Mouse (Mus musculus): Measurements from ENCODE around the gene Tmem109. TPM values are rescaled to one million over a fixed set of nuclear protein-coding genes. Genes with fewer than 3 reads are reported as not detected.

Tmem109 gene
- polyA plus RNA-seq, 1 experiment from 2014 or later, result 46.2 TPM

DNA sequence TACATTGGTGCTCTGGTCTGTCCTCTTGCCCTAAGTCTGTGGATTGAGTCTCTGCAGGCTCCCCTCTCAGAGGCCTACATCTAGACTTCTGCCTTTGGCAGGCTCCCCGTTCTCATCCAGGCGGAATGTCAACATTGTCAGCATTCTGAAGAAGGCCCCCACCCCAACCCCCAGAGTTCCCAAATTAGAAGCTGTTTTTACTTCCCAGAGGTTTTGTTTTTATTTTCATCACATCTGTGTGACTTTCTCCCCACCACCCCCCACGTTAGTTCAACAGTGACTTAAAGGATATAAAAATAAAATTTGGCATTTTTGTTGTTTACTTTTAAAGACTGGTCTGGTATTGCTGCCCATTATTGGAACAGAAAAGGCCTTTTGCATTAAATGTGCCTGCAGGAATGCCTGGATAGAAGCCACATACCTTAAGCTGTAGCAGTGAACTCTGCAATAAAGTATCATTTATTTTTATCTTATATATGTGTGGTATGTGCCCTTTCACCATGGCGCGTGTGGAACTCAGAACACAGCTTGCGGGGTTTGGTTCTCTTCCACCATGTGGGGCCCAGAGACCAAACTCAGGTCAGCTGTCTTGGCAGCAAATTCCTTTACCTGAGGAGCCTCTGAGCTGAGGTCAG is 27.4 kb upstream of the Tmem109 start:
- WGBS, result 86% methylated on average over 6 of the region's 6 CpGs
- Histone ChIP-seq H3K9me3 (no peaks in the 10 kb centered on the region), H3K9ac (no peak overlapping the region)

DNA sequence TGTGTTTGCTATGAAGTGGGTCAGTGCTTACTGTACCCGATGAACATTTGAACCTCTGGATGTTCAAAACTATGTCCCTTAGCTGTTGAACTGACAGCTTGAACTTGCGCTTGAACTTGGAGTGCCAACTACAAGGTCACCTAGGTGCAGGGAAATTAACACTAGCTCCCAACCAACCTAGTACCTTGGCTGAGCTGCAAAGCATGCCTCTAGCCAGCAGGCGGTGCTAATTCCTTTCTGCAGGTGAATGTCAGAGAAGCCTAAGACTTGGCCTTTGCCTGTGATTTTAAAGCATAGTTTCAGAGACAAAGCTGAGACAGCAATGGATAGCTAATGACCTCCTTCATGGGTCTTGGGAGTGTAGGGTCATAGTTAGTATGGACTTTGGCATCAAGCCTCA is 26.1 kb upstream of the Tmem109 start:
- Histone ChIP-seq H3K36me3 (peaks cover 31% of the 10 kb centered on the region), H3K4me3 (no peak overlapping the region), H3K9me3 (no peaks in the 10 kb centered on the region), H3K27me3 (no peaks in the 10 kb centered on the region), H3K4me1 (replicated peaks) (no peaks in the 10 kb centered on the region), H3K27ac (replicated peaks) (no peak overlapping the region), H3K9ac (no peak overlapping the region), H3K4me2 (no peak overlapping the region)
- WGBS, result 65% methylated on average over 3 of the region's 3 CpGs
- 0 out of 2 replicates have a peak, but pooled peaks have one; percentile 33 for ATAC-seq (ENCODE audit: low FRiP score, low read depth)

More for the DNA sequence above, 27.4 kb upstream of the Tmem109 start:
- ATAC-seq (ENCODE audit: low FRiP score, low read depth), result no peak
- Histone ChIP-seq H3K27me3 (no peaks in the 10 kb centered on the region), H3K4me3 (no peak overlapping the region), H3K27ac (replicated peaks) (no peak overlapping the region), H3K4me1 (replicated peaks) (no peaks in the 10 kb centered on the region), H3K4me2 (no peak overlapping the region), H3K36me3 (peaks cover 18% of the 10 kb centered on the region)

DNA sequence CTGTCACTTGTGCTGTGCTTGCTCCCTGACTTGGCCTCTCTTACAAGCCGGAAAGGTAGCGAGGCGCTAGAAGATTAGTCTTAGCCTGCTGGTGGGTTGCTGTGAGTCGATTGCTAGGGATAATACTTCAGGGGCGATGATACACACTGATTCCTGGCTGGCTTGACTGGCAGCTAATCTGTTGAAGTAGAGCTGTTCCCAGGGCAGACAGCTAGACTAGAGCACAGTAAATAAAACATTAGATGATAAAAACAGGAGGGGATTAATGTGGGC is 23.9 kb upstream of the Tmem109 start:
- no peaks in the 10 kb centered on the region for H3K9me3 ChIP-seq
- no peaks in the 10 kb centered on the region for H3K4me1 ChIP-seq (replicated peaks)
- H3K9ac ChIP-seq, result no peak overlapping the region
- ATAC-seq (ENCODE audit: low FRiP score, low read depth), result no peak
- 83% methylated on average over 5 of the region's 5 CpGs for WGBS
- no peaks in the 10 kb centered on the region for H3K27me3 ChIP-seq
- H3K4me2 ChIP-seq, result no peak overlapping the region
- H3K4me3 ChIP-seq, result no peak overlapping the region
- H3K36me3 ChIP-seq, result peaks cover 53% of the 10 kb centered on the region
- peak overlapping the region; percentile 48; the same call in 1 of the 2 replicates for H3K27ac ChIP-seq (replicated peaks)

DNA sequence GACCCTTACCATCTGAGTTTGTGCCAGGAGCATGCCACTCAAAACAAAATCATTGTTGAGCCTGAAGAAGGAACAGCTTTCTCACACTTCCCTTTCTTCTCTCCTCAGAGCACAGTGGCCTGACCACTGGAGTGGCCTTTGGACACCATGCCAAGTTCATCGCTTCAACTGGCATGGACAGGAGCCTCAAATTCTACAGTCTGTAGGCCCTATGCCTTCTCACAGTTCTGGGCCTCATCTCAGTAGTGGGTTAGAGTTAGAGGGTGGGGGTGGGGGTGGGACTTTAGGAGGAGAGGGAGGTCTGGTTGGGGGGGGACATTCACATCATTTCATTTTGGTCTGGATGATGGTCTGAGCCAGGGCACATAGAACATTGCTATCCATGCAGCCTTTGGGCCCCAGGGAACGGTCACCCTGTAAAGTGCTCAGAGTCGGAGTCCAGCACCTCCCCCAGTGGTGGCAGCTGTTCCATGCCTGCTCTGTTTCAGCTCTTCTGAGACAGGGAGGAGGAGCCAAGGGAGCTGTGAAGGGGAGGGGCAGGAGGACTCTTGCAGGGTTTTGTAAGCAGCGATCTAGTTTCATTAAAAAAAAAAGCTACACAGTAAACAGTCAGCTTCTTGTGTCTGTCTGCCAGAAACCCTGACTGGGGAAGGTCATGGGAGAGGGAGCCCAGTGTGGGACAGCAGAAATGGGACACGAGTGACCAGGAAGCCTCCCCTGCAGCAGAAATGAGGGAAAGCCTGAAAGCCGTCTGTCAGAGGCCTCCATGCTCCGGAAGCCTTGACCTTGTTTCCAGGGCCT is 23.3 kb upstream of the Tmem109 start:
- no peak overlapping the region for H3K4me2 ChIP-seq
- no peak overlapping the region for H3K4me3 ChIP-seq
- ATAC-seq (ENCODE audit: low FRiP score, low read depth), result 0 out of 2 replicates have a peak, but pooled peaks have one; percentile 55
- no peaks in the 10 kb centered on the region for H3K9me3 ChIP-seq
- H3K9ac ChIP-seq, result no peak overlapping the region
- H3K36me3 ChIP-seq, result peaks cover 59% of the 10 kb centered on the region
- 65% methylated on average over 7 of the region's 7 CpGs for WGBS
- H3K27me3 ChIP-seq, result no peaks in the 10 kb centered on the region
- peak overlapping the region; percentile 48; the same call in 1 of the 2 replicates for H3K27ac ChIP-seq (replicated peaks)
- no peaks in the 10 kb centered on the region for H3K4me1 ChIP-seq (replicated peaks)

DNA sequence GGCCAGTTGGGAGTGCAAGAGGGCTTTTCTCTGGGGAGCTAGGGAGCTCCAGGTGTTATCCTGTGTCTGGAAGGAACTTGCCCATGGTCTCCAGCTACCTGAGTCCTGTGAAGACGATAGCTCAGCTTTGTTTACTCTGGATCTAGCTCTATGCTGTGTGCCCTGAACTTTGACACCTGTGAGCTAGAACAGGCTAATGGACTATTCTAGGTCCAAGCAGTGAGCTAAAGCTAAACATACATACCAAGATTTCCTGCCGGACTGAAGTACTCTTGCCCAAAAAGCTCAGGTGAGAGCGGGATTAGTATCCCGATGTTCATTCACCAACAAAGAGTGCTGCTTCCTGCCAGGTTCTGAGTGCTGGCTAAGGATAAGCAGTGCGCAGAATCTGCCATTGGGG is 22.7 kb upstream of the Tmem109 start:
- H3K27me3 ChIP-seq, result no peaks in the 10 kb centered on the region
- no peaks in the 10 kb centered on the region for H3K9me3 ChIP-seq
- H3K9ac ChIP-seq, result no peak overlapping the region
- no peaks in the 10 kb centered on the region for H3K4me1 ChIP-seq (replicated peaks)
- no peak for ATAC-seq (ENCODE audit: low FRiP score, low read depth)
- H3K36me3 ChIP-seq, result peaks cover 65% of the 10 kb centered on the region
- WGBS, result 96% methylated on average over 5 of the region's 5 CpGs
- no peak overlapping the region for H3K4me2 ChIP-seq
- H3K27ac ChIP-seq (replicated peaks), result no peak overlapping the region
- no peak overlapping the region for H3K4me3 ChIP-seq

DNA sequence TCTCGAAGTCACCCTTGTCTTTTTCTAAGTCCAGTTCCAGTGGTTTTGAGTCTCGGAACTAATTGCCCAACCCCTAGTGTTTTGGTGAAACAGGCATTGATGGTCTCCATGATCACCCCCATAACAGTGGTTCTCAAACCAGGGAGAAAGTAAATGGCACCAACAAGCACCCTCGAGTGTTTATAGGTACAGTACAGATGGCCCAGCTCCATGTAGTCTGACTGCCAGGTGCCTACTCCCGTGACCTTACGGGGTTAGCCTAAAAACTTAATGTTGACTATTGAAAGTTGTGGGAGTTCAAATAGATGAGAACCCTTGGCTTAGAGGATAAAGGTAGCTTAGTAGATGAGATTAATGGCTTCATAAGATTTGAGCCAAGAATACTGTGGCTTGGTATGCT is 19.2 kb upstream of the Tmem109 start:
- no peak for ATAC-seq (ENCODE audit: low FRiP score, low read depth)
- Histone ChIP-seq H3K27ac (replicated peaks) (no peak overlapping the region), H3K4me1 (replicated peaks) (peaks cover 16% of the 10 kb centered on the region), H3K9me3 (no peaks in the 10 kb centered on the region), H3K27me3 (no peaks in the 10 kb centered on the region), H3K36me3 (peaks cover 83% of the 10 kb centered on the region), H3K9ac (no peak overlapping the region), H3K4me3 (no peak overlapping the region), H3K4me2 (no peak overlapping the region)
- WGBS, result 95% methylated on average over 5 of the region's 5 CpGs

DNA sequence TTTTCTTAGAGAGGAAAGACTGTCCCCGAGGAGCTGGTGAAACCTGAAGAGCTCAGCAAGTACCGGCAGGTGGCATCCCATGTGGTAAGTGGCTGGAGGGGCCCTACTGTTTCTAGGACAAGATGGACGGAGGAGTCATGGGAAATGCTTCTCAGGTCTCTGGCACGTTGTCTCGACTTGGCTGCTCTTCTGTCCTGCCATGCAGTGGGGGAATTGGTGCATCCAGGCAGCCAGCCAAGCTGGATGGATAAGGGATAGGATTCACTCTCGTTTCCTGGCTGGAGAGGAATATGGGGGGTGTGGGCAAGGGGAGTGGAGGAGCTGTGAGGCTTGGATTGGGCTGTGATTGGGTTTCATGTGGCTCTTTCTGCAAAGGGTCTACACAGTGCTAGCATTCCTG is 18.5 kb upstream of the Tmem109 start:
- Histone ChIP-seq H3K27me3 (no peaks in the 10 kb centered on the region), H3K9ac (no peak overlapping the region), H3K4me3 (no peak overlapping the region), H3K4me1 (replicated peaks) (peaks cover 19% of the 10 kb centered on the region), H3K4me2 (no peak overlapping the region), H3K27ac (replicated peaks) (no peak overlapping the region), H3K36me3 (peaks cover 77% of the 10 kb centered on the region), H3K9me3 (no peaks in the 10 kb centered on the region)
- no peak for ATAC-seq (ENCODE audit: low FRiP score, low read depth)
- 77% methylated on average over 6 of the region's 6 CpGs for WGBS

DNA sequence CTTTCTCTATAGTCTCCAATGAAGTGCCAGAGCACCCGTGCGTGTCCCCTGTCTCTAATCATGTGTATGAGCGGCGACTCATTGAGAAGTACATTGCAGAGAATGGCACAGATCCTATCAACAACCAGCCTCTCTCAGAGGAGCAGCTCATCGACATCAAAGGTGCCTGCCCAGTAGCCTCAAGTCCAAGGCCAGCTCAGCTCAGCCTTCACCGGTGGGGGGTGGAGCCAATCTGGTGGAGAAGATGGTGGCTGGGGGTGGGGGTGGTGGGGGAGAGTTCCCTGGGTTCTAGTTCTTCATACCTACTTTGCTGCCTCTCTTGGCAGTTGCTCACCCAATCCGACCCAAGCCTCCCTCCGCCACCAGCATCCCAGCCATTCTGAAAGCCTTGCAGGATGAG is 15.7 kb upstream of the Tmem109 start:
- WGBS, result 92% methylated on average over 8 of the region's 8 CpGs
- no peak overlapping the region for H3K27ac ChIP-seq (replicated peaks)

DNA sequence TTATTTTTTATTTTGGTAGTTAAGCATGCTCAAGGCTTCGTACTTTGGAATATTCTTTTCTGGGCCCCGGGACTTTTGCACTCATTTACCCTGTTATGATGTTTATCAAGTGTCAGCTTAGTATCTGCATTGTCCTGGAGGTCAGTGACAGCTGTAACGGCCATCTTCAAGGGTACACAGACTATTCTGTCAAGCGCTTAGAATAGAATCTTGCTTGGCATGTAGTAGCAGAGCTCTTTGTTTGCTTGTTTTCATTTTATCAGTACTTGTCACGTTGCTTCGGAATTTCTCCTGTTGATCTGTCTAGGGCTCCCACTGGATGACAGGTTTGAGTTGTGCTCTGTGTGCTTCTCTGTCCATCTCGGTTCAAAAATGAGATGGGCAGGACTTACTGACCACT is 15.0 kb upstream of the Tmem109 start:
- H3K4me1 ChIP-seq (replicated peaks), result peaks cover 19% of the 10 kb centered on the region
- no peak overlapping the region for H3K9ac ChIP-seq
- no peaks in the 10 kb centered on the region for H3K9me3 ChIP-seq
- WGBS, result 89% methylated on average over 7 of the region's 7 CpGs
- ATAC-seq (ENCODE audit: low FRiP score, low read depth), result no peak
- peak overlapping the region; percentile 95; the same call in 1 of the 2 replicates for H3K4me3 ChIP-seq
- H3K4me2 ChIP-seq, result peak overlapping the region; percentile 77
- peaks cover 42% of the 10 kb centered on the region for H3K36me3 ChIP-seq
- no peak overlapping the region for H3K27ac ChIP-seq (replicated peaks)
- H3K27me3 ChIP-seq, result no peaks in the 10 kb centered on the region

More for the DNA sequence above, 15.7 kb upstream of the Tmem109 start:
- no peak overlapping the region for H3K9ac ChIP-seq
- peaks cover 19% of the 10 kb centered on the region for H3K4me1 ChIP-seq (replicated peaks)
- ATAC-seq (ENCODE audit: low FRiP score, low read depth), result no peak
- H3K4me3 ChIP-seq, result no peak overlapping the region
- peaks cover 48% of the 10 kb centered on the region for H3K36me3 ChIP-seq
- H3K4me2 ChIP-seq, result no peak overlapping the region
- no peaks in the 10 kb centered on the region for H3K9me3 ChIP-seq
- no peaks in the 10 kb centered on the region for H3K27me3 ChIP-seq

DNA sequence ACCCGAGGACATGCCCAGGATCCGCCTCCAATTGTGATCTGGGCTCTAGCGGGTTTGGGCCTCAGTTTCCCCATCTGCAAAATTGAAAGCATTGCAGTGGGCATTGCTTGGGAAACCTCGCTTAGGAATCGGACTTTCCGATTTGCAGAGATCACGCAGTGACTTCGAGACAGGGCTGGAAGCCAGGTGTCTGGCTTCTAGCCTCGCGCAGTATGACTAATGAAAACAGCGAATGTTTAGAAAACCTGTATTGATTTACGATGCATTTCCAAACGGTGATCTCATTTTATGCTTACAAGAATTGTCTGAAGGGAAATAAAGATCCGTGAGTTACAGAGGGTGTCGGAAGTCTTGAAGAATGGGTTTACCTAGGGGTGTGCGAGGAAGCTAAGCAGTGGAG is 13.9 kb upstream of the Tmem109 start:
- H3K9ac ChIP-seq, result peak overlapping the region; percentile 92
- no peaks in the 10 kb centered on the region for H3K9me3 ChIP-seq
- peak overlapping the region; percentile 95 for H3K4me3 ChIP-seq
- peak overlapping the region; percentile 77 for H3K4me2 ChIP-seq
- peaks cover 31% of the 10 kb centered on the region for H3K36me3 ChIP-seq
- H3K27ac ChIP-seq (replicated peaks), result peak overlapping the region; percentile 95
- H3K27me3 ChIP-seq, result no peaks in the 10 kb centered on the region
- no peak; the same call in 1 of the 2 replicates for ATAC-seq (ENCODE audit: low FRiP score, low read depth)
- H3K4me1 ChIP-seq (replicated peaks), result peaks cover 19% of the 10 kb centered on the region
- 2% methylated on average over 16 of the region's 16 CpGs for WGBS

DNA sequence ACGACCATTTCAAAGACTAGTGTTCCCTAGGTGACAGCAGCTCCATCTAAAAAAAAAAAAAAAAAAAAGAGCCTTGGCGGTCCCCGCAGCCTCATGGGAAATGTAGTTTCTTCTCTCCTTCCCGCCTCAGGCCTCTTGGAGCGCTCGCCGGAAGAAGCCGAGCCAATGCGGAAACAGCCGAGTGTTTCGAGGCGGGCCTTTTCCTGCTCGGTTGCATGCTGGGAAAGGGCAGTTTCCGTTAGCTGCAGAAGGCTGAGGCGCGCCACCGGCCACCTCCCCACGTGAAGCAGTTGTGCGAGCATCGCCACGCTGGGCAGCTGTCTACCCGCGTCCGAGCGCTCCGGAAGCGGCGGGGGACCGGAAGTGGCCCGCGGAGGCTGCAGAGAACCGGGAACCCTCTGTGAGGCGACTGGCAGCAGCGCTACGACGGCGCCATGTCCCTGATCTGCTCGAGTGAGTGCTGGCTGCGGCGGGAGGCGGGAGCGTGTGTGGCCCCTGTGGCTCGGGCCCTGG is 13.3 kb upstream of the Tmem109 start, which contains the start of gene Prpf19:
Gene Prpf19 (plus strand): TSS at position 216 of the 513 bp plus-strand sequence.
- ATAC-seq (ENCODE audit: low FRiP score, low read depth), result peak; percentile 97
- Histone ChIP-seq H3K27ac (replicated peaks) (peak within 1 kb of the TSS; percentile 95), H3K4me2 (peak within 1 kb of the TSS; percentile 77), H3K4me3 (peak within 1 kb of the TSS; percentile 95), H3K27me3 (no peaks in the 10 kb centered on the region), H3K9ac (peak within 1 kb of the TSS; percentile 92), H3K36me3 (peaks cover 24% of the 10 kb centered on the region), H3K9me3 (no peaks in the 10 kb centered on the region), H3K4me1 (replicated peaks) (peaks cover 19% of the 10 kb centered on the region)
- WGBS, result 0% methylated on average over 43 of the region's 43 CpGs

DNA sequence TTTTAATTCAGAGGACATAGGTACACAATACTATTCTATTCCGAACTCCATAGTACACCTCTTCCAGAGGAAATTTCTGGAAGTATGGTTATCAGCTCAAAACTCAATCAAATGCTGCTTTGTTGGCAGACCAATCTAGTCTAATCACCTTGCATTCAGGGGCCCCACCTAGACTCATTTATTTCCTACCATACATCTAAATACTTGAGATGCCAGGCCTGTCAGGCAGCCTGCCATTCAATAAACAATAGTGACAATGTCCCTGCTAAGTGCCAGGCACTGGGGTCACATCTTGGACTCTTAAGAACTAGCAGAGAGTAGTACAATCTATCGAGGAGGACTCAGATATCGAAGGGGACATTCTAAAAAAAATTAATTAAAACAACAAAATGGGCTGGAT is 10.4 kb upstream of the Tmem109 start:
- ATAC-seq (ENCODE audit: low FRiP score, low read depth), result no peak
- 89% methylated on average over 3 of the region's 3 CpGs for WGBS
- Histone ChIP-seq H3K9ac (no peak overlapping the region), H3K4me2 (no peak overlapping the region), H3K4me1 (replicated peaks) (peaks cover 14% of the 10 kb centered on the region), H3K36me3 (no peaks in the 10 kb centered on the region), H3K27ac (replicated peaks) (no peak overlapping the region), H3K4me3 (no peak overlapping the region), H3K9me3 (no peaks in the 10 kb centered on the region), H3K27me3 (no peaks in the 10 kb centered on the region)

All from hindbrain, embryonic 15.5 days (tissue).